Mouse (Mus musculus): ENCODE measurements around the gene Hoxc9. TPM values are rescaled to one million over a fixed set of nuclear protein-coding genes. Genes with fewer than 3 reads are reported as not detected.

Gene Hoxc9
- total RNA-seq (2014; fragmentation: Nextera tagmentation) = not detected in 2 replicates
- not detected in 2 replicates for total RNA-seq (2017)

GRCm38 (mm10) chr15:102976171-102976570, at the start of gene Hoxc9:
Gene Hoxc9, plus strand, starts transcription at chr15:102976439.
- ATAC-seq (replicated peaks; ENCODE audit: poor library complexity, severe bottlenecking) = no peak

GRCm38 (mm10) chr15:102927032-102927645, 49.1 kb upstream of the Hoxc9 start:
- ATAC-seq (replicated peaks; ENCODE audit: poor library complexity, severe bottlenecking) = no peak

GRCm38 (mm10) chr15:102931706-102932358, 44.4 kb upstream of the Hoxc9 start:
- ATAC-seq (replicated peaks; ENCODE audit: poor library complexity, severe bottlenecking) = no peak

GRCm38 (mm10) chr15:102934438-102934837, 41.8 kb upstream of the Hoxc9 start:
- no peak for ATAC-seq (replicated peaks; ENCODE audit: poor library complexity, severe bottlenecking)

GRCm38 (mm10) chr15:102934897-102935296, 41.3 kb upstream of the Hoxc9 start:
- ATAC-seq (replicated peaks; ENCODE audit: poor library complexity, severe bottlenecking) = no peak

GRCm38 (mm10) chr15:102936279-102936972, 39.8 kb upstream of the Hoxc9 start, which contains the start of gene Hoxc12:
Gene Hoxc12, plus strand, starts transcription at chr15:102936757.
- no peak for ATAC-seq (replicated peaks; ENCODE audit: poor library complexity, severe bottlenecking)

- ATAC-seq (replicated peaks; ENCODE audit: poor library complexity, severe bottlenecking) = no peak
Measured at GRCm38 (mm10) chr15:102937036-102937666, 39.1 kb upstream of the Hoxc9 start.

GRCm38 (mm10) chr15:102939256-102940155, 36.7 kb upstream of the Hoxc9 start:
- ATAC-seq (replicated peaks; ENCODE audit: poor library complexity, severe bottlenecking) = no peak

- no peak for ATAC-seq (replicated peaks; ENCODE audit: poor library complexity, severe bottlenecking)
Measured at GRCm38 (mm10) chr15:102942739-102943467, 33.3 kb upstream of the Hoxc9 start.

- no peak for ATAC-seq (replicated peaks; ENCODE audit: poor library complexity, severe bottlenecking)
Measured at GRCm38 (mm10) chr15:102943468-102943813, 32.8 kb upstream of the Hoxc9 start.

- ATAC-seq (replicated peaks; ENCODE audit: poor library complexity, severe bottlenecking) = no peak
Measured at GRCm38 (mm10) chr15:102945185-102946077, 30.8 kb upstream of the Hoxc9 start.

GRCm38 (mm10) chr15:102947276-102947675, 29.0 kb upstream of the Hoxc9 start:
- ATAC-seq (replicated peaks; ENCODE audit: poor library complexity, severe bottlenecking) = no peak

GRCm38 (mm10) chr15:102948842-102949241, 27.4 kb upstream of the Hoxc9 start:
- no peak for ATAC-seq (replicated peaks; ENCODE audit: poor library complexity, severe bottlenecking)

- ATAC-seq (replicated peaks; ENCODE audit: poor library complexity, severe bottlenecking) = no peak
Measured at GRCm38 (mm10) chr15:102949696-102950095, 26.5 kb upstream of the Hoxc9 start.

GRCm38 (mm10) chr15:102950877-102951276, 25.4 kb upstream of the Hoxc9 start:
- no peak for ATAC-seq (replicated peaks; ENCODE audit: poor library complexity, severe bottlenecking)

- no peak for ATAC-seq (replicated peaks; ENCODE audit: poor library complexity, severe bottlenecking)
Measured at GRCm38 (mm10) chr15:102953561-102953960, 22.7 kb upstream of the Hoxc9 start.

- no peak for ATAC-seq (replicated peaks; ENCODE audit: poor library complexity, severe bottlenecking)
Measured at GRCm38 (mm10) chr15:102954192-102955006, 21.8 kb upstream of the Hoxc9 start, which contains the start of gene Hoxc11. Gene Hoxc11, plus strand, starts transcription at chr15:102954427.

Data from granulocyte monocyte progenitor cell, adult 5-6 weeks (primary cell).